Mouse (Mus musculus) forebrain, embryonic 10.5 days (tissue): ENCODE data around the gene Ssxb10. TPM values are rescaled to one million over a fixed set of nuclear protein-coding genes. Genes with fewer than 3 reads are reported as not detected.
"Not testable (repeated sequence)": the region's sequence is repeated elsewhere in the genome, so short reads cannot be mapped to it uniquely, and the experiment has no call there.

Experiments used
- DNase-seq: peaks from one replicate; pipeline ENCODE4 v3.0.0-alpha.2; 2017; ENCODE audit warnings: low spot score; ENCODE audit errors: extremely low spot score
- H3K27ac ChIP-seq: fragments of 300-500 bp; sonication (generic); 2 replicates; pipeline ENCODE4 v1.5.1; 2016; ENCODE audit warnings: mild to moderate bottlenecking
- H3K27me3 ChIP-seq: fragments of 300-500 bp; sonication (generic); 2 replicates; pipeline ENCODE4 v1.6.1; 2016; ENCODE audit warnings: mild to moderate bottlenecking; ENCODE audit not compliant: poor library complexity, severe bottlenecking
- H3K36me3 ChIP-seq: fragments of 300-500 bp; sonication (generic); replicated peaks from 2 replicates; pipeline ENCODE4 v1.6.1; 2016; ENCODE audit warnings: mild to moderate bottlenecking, moderate library complexity
- H3K4me1 ChIP-seq: fragments of 300-500 bp; sonication (generic); 2 replicates; pipeline ENCODE4 v1.6.1; 2016
- H3K4me3 ChIP-seq: fragments of 300-500 bp; sonication (generic); 2 replicates; pipeline ENCODE4 v1.5.1; 2016; ENCODE audit warnings: mild to moderate bottlenecking, moderate library complexity
- H3K9me3 ChIP-seq: fragments of 300-500 bp; sonication (generic); 2 replicates; pipeline ENCODE4 v1.6.1; 2016; ENCODE audit warnings: mild to moderate bottlenecking, moderate library complexity
- WGBS: fragments of 180-500 bp; shearing (Covaris S2); methylation state at CpG from one replicate; pipeline ENCODE4 v1.1.7; 2016; 5-methylcytosine and 5-hydroxymethylcytosine counted together
- polyA plus RNA-seq: library from polyadenylated mRNA; unstranded; fragments of >200 nt; fragmentation: Nextera tagmentation; extraction: Ambion mirVana; gene quantifications from 2 replicates; pipeline ENCODE4 v1.2.1, GENCODE M21; 2016

Gene Ssxb10
- not detected in 2 replicates for polyA plus RNA-seq

GRCm38 (mm10) chrX:8327124-8327523 is at the start of gene Ssxb10:
TSS of gene Ssxb10 (plus strand) at chrX:8327424.
- Histone ChIP-seq H3K4me3 (no peak within 1 kb of the TSS), H3K9me3 (peaks cover 15% of the 10 kb centered on the region), H3K27me3 (no peaks in the 10 kb centered on the region), H3K4me1 (no peaks in the 10 kb centered on the region), H3K36me3 (no peaks in the 10 kb centered on the region), H3K27ac (no peak within 1 kb of the TSS)
- DNase-seq: no peak
- WGBS: 72% methylated on average over 2 of the region's 2 CpGs

DNA sequence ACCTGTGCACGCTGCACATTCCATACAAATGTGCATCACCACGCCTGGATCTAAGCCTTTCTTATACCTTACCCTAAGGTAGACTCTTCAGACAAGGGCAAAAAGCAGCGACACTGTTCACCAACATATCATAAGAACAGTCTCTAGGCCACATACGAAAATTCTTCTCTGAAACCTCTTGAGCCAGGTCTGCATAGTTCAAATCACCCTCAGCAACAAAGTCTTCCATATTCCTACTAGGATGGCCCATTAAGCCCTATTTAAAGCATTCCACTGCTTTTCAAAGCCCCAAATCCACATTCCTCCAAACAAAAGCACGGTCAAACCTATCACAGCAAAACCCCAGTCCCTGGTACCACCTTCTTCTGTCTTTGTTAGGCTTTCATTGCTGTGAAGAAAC is 38.6 kb upstream of the Ssxb10 start:
- Histone ChIP-seq H3K9me3 (peaks cover under 1% of the 10 kb centered on the region; the same call in 1 of the 2 replicates), H3K4me3 (no peak overlapping the region), H3K27me3 (no peaks in the 10 kb centered on the region), H3K36me3 (no peaks in the 10 kb centered on the region), H3K27ac (no peak overlapping the region), H3K4me1 (no peaks in the 10 kb centered on the region)
- WGBS: 81% methylated on average over 5 of the region's 5 CpGs
- no peak for DNase-seq

DNA sequence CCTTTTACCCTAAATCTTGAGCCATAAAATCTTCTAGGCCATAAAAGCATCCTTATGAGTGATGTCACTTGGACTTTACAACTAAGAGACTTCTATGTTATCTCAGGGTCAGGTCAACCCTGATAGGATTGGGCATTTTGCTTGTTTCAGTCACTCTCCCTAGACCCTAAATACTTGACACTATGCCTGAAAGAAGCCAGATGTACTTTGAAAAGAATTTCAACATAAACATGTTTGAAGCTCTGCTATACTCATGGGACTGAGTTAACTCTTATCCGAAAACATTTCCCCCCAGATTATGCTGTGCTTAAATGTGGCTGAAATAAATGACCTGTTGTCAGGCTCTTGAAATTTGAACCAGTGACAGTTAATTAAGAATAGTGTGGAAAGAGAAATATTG is 17.9 kb upstream of the Ssxb10 start:
- H3K4me1 ChIP-seq: no peaks in the 10 kb centered on the region
- H3K27me3 ChIP-seq: no peaks in the 10 kb centered on the region
- H3K4me3 ChIP-seq: no peak overlapping the region
- H3K9me3 ChIP-seq: no peaks in the 10 kb centered on the region
- no peak for DNase-seq
- H3K36me3 ChIP-seq: no peaks in the 10 kb centered on the region
- H3K27ac ChIP-seq: no peak overlapping the region
- 97% methylated on average over 1 of the region's 1 CpGs for WGBS

DNA sequence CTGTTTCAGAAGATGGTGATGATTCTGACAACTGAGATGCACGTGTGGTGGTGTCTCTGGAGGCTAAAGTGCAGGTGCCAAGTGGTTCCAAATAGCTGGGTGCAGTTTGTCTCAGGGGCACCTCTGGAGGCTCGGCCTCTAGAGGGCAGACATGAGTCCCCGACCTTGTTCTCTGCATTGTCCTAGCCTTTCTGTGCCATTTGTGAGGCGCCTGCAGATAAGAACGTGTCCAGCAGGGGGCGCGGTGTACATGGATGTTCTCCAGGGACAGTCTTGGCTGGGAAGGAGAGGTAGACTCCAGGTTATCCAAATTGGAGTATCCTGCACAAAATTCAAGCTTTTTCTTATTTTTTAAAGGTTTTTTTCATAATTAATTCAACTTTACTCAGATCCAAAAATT is 12.3 kb upstream of the Ssxb10 start:
- WGBS: 9% methylated on average over 7 of the region's 7 CpGs
- peak; percentile 18 for DNase-seq
- not testable (repeated sequence) for H3K4me3 ChIP-seq, H3K9me3 ChIP-seq, H3K36me3 ChIP-seq, H3K4me1 ChIP-seq, H3K27ac ChIP-seq, H3K27me3 ChIP-seq

DNA sequence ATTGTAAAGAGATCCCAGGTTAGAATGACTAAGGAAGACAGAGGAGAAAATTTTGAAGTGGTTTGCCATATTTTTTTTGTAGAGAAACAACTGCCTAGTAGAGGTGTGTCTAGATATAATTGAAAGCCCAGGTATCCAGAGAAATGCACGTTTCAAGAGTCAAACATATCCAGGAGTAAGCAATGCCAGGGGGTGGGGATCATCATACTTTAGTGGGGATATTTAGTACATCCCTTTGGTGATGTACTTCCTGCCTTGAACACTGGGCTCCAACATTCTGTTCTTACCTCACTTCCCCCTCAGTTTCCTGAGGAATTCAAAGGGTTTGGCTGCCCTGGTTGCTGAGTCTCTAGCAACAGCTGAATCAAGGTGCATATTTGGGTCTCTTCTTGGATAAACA is 39.5 kb downstream of the Ssxb10 start, which contains the start of gene Ssxb9:
Ssxb9 (plus strand) TSS at position 301 of the 400 bp plus-strand sequence.
- not testable (repeated sequence) for H3K27ac ChIP-seq, H3K36me3 ChIP-seq, H3K27me3 ChIP-seq, H3K4me3 ChIP-seq, H3K4me1 ChIP-seq, DNase-seq
- 25% methylated on average over 1 of the region's 1 CpGs for WGBS
- peaks cover 14% of the 10 kb centered on the region; the same call in 1 of the 2 replicates for H3K9me3 ChIP-seq

Other genes with a start within 250 kb of the Ssxb10 start
- gene Was, start 236.9 kb upstream of the Ssxb10 start, polyA plus RNA-seq: 0.14 and 0.17 TPM in 2 replicates
- 23.7 and 24.4 TPM in 2 replicates for gene Wdr13, start 194.5 kb upstream of the Ssxb10 start, polyA plus RNA-seq
- gene Rbm3, start 181.5 kb upstream of the Ssxb10 start, polyA plus RNA-seq: 465 and 505 TPM in 2 replicates
- 9.8 and 10.4 TPM in 2 replicates for gene Tbc1d25, start 151.2 kb upstream of the Ssxb10 start, polyA plus RNA-seq
- 27.7 and 30.9 TPM in 2 replicates for gene Ebp, start 133.9 kb upstream of the Ssxb10 start, polyA plus RNA-seq
- gene Porcn, start 120.9 kb upstream of the Ssxb10 start, polyA plus RNA-seq: 12.1 and 12.8 TPM in 2 replicates
- 47.9 and 48.9 TPM in 2 replicates for gene Ftsj1, start 75.0 kb upstream of the Ssxb10 start, polyA plus RNA-seq
- 6.0 and 7.5 TPM in 2 replicates for gene Slc38a5, start 56.3 kb upstream of the Ssxb10 start, polyA plus RNA-seq
- gene Ssxb9, start 39.6 kb downstream of the Ssxb10 start, polyA plus RNA-seq: not detected in 2 replicates
- gene Ssxb1, start 85.9 kb downstream of the Ssxb10 start, polyA plus RNA-seq: not detected in 2 replicates
- not detected in 2 replicates for gene Ssxb2, start 134.3 kb downstream of the Ssxb10 start, polyA plus RNA-seq
- gene Gm14459, start 197.5 kb downstream of the Ssxb10 start, polyA plus RNA-seq: not detected in 2 replicates
- not detected in 2 replicates for gene Ssxb6, start 220.8 kb downstream of the Ssxb10 start, polyA plus RNA-seq